Mouse (Mus musculus) ovary, adult 2 months (tissue): ENCODE results near the gene 2210016L21Rik. TPM values are rescaled to one million over a fixed set of nuclear protein-coding genes. Genes with fewer than 3 reads are reported as not detected.

Experiments used
- polyA plus RNA-seq: library from polyadenylated mRNA; depleted of rRNA; stranded (reverse); fragments of >200 nt; gene quantifications from 2 replicates; pipeline ENCODE4 v1.2.3, GENCODE M21; 2012; rRNA removed

2210016L21Rik gene
- 27.6 and 31.4 TPM in 2 replicates for polyA plus RNA-seq

GRCm38 (mm10) chr5:114942074-114942765 lies at the start of gene 2210016L21Rik:
2210016L21Rik (plus strand) TSS chr5:114942158.

GRCm38 (mm10) chr5:114896688-114897373 lies 45.1 kb upstream of the 2210016L21Rik start, which contains the start of gene Oasl2:
Oasl2 (plus strand) TSS chr5:114896936.

GRCm38 (mm10) chr5:114922998-114923473 lies 18.9 kb upstream of the 2210016L21Rik start, which contains the start of gene Oasl1:
Oasl1 (plus strand) TSS chr5:114923240.

GRCm38 (mm10) chr5:114970824-114971227 lies 28.9 kb downstream of the 2210016L21Rik start, which contains the start of gene Hnf1a:
Hnf1a (minus strand) TSS chr5:114971094.

Other genes starting within 250 kb of the 2210016L21Rik start
- gene Tchp, start 234.4 kb upstream of the 2210016L21Rik start, polyA plus RNA-seq: 17.0 TPM in 2 replicates
- gene Ankrd13a, start 167.5 kb upstream of the 2210016L21Rik start, polyA plus RNA-seq: 79.4 and 87.0 TPM in 2 replicates
- 59.4 and 63.5 TPM in 2 replicates for gene Git2, start 166.6 kb upstream of the 2210016L21Rik start, polyA plus RNA-seq
- 56.0 and 59.4 TPM in 2 replicates for gene 1500011B03Rik, start 118.7 kb upstream of the 2210016L21Rik start, polyA plus RNA-seq
- 0.06 TPM in 1 of 2 replicates, not detected in the other for gene 4930519G04Rik, start 88.5 kb upstream of the 2210016L21Rik start, polyA plus RNA-seq
- not detected in 2 replicates for gene Gm9936, start 83.5 kb upstream of the 2210016L21Rik start, polyA plus RNA-seq
- gene Oasl2, start 45.2 kb upstream of the 2210016L21Rik start, polyA plus RNA-seq: 12.8 and 16.7 TPM in 2 replicates
- gene Oasl1, start 18.9 kb upstream of the 2210016L21Rik start, polyA plus RNA-seq: 4.4 and 5.9 TPM in 2 replicates
- gene Hnf1a, start 28.9 kb downstream of the 2210016L21Rik start, polyA plus RNA-seq: 0.16 and 0.18 TPM in 2 replicates
- gene Sppl3, start 69.0 kb downstream of the 2210016L21Rik start, polyA plus RNA-seq: 174 TPM in 2 replicates
- gene Gm10401, start 156.1 kb downstream of the 2210016L21Rik start, polyA plus RNA-seq: not detected in 2 replicates
- gene Acads, start 177.2 kb downstream of the 2210016L21Rik start, polyA plus RNA-seq: 141 and 147 TPM in 2 replicates
- 56.5 and 57.8 TPM in 2 replicates for gene Unc119b, start 192.8 kb downstream of the 2210016L21Rik start, polyA plus RNA-seq
- 84.1 and 84.5 TPM in 2 replicates for gene Mlec, start 216.0 kb downstream of the 2210016L21Rik start, polyA plus RNA-seq